Mouse (Mus musculus) ES-E14 (cell line): ENCODE measurements around the gene Dclk1.

Source experiments
- CHD2 ChIP-seq: IDR thresholded peaks from 2 replicates; pipeline ENCODE4 v1.6.1; 2014; ENCODE audit warnings: mild to moderate bottlenecking, low read depth, low read length, inconsistent platforms
- MAFK ChIP-seq: IDR thresholded peaks from 2 replicates; pipeline ENCODE4 v1.6.1; 2014; ENCODE audit warnings: mild to moderate bottlenecking, low read depth, low read length, inconsistent platforms; ENCODE audit not compliant: insufficient read depth

DNA sequence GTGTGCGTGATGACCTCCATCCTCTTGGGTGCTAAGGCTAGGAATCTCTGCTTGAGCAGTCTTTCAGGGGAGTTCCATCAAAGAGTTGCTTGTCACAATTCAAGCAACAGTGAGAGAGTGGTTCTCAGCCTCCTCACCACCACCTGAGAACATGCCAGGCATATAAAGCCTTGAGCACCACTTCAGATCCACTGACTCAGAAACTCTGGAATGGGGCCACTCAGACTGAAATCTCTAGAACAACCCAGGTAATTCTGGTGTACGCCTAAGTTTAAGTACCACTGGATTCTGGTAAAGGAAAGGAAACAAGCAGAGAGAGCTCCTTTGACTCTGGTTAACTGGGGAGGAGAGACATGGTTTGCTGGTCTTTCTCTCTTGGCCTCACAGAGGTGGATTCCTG, 210.3 kb downstream of the Dclk1 start:
- TF ChIP-seq MAFK (no peak), CHD2 (no peak)
